Mouse (Mus musculus): Measurements from ENCODE around the gene Ppp3ca.
"Not testable (repeated sequence)": the region's sequence is repeated elsewhere in the genome, so short reads cannot be mapped to it uniquely, and the experiment has no call there.

Gene Ppp3ca

GRCm38 (mm10) chr3:136686429-136686828 lies 16.5 kb downstream of the Ppp3ca start:
- no peak for DNase-seq (ENCODE audit: extremely low read depth, low read depth, low spot score)

DNA sequence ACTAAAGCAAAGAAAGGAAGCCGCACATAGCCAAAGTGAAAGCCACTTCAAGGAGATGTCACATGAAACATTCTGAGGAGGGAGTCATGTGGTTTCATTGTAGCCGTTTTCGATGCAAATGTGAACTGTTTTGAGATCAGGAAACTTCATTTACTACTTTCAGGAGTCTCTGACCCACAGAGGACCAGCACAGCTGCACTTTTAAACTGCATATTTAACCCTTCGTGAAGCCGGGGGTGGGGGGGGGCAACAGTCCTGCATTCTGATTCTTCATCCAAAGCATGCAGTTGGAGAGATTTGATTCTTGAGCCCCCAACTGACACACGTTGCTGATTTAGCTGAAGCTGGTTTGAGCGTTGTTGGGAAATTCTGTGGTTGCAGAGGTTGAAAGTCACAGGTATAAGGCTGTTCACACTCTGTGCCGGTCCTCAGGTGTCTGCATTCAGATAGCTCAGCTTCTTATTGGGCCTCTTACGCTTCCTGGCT lies 18.2 kb downstream of the Ppp3ca start:
- DNase-seq (ENCODE audit: extremely low read depth, low read depth, low spot score): no peak

DNA sequence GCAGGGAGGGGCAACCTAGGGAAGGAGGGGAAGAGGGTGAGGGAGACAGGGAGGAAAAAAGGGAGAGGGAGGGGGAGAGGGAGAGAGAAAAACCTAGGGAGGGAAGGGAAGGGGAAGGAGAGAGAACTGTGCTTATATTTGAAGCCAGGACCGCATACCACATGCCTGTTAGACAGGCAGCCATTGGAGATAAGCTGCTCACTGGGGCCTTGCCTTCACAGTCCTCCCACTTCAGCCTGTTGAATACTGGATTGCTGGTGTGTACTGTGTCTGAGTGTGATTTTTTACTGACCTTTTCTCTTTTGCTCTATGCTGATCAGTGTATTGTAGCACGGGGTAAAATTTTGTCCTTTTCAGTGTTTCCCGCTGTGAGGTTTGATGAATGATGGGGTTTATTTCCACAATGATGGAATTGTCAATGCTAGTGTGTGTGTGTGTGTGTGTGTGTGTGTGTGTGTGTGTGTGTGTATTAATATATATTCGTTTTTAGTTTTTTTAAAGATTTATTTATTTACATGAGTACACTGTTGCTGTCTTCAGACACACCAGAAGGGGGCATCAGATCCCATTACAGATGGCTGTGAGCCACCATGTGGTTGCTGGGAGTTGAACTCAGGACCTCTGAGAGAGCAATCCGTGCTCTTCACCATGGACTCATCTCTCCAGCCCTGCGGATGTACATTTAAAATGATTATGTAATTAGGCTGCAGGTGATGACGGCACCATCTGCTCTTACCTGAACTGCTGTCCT lies 20.0 kb downstream of the Ppp3ca start:
- DNase-seq (ENCODE audit: extremely low read depth, low read depth, low spot score): no peak

GRCm38 (mm10) chr3:136691984-136692383 lies 22.1 kb downstream of the Ppp3ca start:
- peak; percentile 47 for DNase-seq (ENCODE audit: extremely low read depth, low read depth, low spot score)

- no peak for DNase-seq (ENCODE audit: extremely low read depth, low read depth, low spot score)
Observed at GRCm38 (mm10) chr3:136693547-136693946, 23.6 kb downstream of the Ppp3ca start.

DNA sequence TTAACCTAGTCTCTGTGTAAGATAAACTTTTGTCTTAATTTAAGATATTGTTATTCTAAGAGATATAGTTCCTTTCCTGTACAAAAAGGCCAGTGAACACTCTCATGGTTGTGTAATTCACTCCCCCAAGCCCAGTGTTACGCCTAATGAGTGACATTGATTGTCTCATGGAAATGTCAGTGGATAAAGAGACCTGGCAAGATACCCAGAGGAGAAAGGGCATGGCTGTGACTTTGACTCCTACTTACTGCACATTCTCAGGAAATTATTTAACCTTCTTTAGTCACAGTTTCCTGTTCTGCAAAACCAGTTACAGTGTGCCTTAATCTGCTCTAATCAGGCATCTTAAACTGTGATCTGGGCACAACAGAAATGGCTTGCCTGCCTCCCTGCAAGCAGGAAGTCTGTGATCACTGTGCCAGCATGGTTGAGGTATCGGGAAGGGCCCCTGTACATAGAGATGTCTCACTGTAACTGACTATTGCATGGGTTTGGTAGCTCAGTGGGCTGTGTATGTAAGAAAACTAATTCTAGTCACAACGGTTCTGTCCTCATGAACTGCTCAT lies 27.8 kb downstream of the Ppp3ca start:
- no peak for DNase-seq (ENCODE audit: extremely low read depth, low read depth, low spot score)

GRCm38 (mm10) chr3:136699711-136700110 lies 29.8 kb downstream of the Ppp3ca start:
- not testable (repeated sequence) for DNase-seq (ENCODE audit: extremely low read depth, low read depth, low spot score)

GRCm38 (mm10) chr3:136700447-136701009 lies 30.6 kb downstream of the Ppp3ca start:
- DNase-seq (ENCODE audit: extremely low read depth, low read depth, low spot score): no peak

- no peak for DNase-seq (ENCODE audit: extremely low read depth, low read depth, low spot score)
Observed at GRCm38 (mm10) chr3:136702861-136703260, 32.9 kb downstream of the Ppp3ca start.

GRCm38 (mm10) chr3:136704515-136705247 lies 34.8 kb downstream of the Ppp3ca start:
- no peak for DNase-seq (ENCODE audit: extremely low read depth, low read depth, low spot score)

DNA sequence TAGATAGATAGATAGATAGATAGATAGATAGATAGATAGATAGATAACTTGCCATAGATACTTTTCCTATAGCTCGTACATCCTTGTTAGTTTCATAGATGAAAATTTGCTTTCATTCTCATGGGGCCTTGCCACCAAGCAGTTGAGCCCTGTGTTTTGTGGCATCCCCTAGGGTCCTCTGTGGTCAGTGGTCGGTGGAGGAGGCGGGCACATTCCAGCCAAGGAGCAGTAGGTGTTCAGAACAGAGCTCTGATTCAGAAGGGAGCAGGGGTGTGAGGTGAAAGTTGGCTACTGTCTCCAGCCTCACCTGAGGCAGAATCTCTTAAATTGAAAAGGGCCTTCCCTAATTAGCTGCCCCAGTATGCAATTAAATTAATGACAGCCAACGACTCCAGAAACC lies 36.1 kb downstream of the Ppp3ca start:
- DNase-seq (ENCODE audit: extremely low read depth, low read depth, low spot score): no peak

- no peak for DNase-seq (ENCODE audit: extremely low read depth, low read depth, low spot score)
Observed at GRCm38 (mm10) chr3:136706771-136707170, 36.8 kb downstream of the Ppp3ca start.

- no peak for DNase-seq (ENCODE audit: extremely low read depth, low read depth, low spot score)
Observed at GRCm38 (mm10) chr3:136707222-136708019, 37.5 kb downstream of the Ppp3ca start.

GRCm38 (mm10) chr3:136708230-136708629 lies 38.3 kb downstream of the Ppp3ca start:
- DNase-seq (ENCODE audit: extremely low read depth, low read depth, low spot score): no peak

DNA sequence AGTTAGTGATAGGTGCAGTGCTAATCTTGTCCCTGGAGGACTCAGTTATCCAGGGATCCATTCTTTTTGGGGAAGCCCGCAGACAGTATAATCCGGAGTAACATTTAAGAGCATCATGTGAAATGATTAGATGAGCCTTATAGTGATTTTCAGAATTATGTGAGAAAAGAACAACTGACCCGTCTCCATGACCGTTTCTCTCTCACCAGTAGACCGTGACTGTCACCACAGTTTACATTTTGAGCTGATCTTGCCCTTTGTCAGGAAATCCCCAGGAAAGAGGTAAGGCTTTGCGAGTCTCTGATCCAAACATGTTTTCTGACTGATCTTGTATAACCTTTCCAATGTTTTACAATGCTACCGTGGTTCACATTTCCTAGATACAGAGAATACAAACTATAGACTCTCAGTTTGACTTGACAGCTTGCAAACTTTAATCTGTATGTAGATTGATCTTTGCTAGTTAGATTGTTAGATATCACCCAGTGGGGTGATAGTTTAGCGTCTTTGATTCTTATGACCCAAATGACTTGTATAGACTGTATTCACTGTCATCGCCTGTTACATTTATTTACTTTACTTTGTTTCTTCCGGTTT lies 40.5 kb downstream of the Ppp3ca start:
- DNase-seq (ENCODE audit: extremely low read depth, low read depth, low spot score): no peak

DNA sequence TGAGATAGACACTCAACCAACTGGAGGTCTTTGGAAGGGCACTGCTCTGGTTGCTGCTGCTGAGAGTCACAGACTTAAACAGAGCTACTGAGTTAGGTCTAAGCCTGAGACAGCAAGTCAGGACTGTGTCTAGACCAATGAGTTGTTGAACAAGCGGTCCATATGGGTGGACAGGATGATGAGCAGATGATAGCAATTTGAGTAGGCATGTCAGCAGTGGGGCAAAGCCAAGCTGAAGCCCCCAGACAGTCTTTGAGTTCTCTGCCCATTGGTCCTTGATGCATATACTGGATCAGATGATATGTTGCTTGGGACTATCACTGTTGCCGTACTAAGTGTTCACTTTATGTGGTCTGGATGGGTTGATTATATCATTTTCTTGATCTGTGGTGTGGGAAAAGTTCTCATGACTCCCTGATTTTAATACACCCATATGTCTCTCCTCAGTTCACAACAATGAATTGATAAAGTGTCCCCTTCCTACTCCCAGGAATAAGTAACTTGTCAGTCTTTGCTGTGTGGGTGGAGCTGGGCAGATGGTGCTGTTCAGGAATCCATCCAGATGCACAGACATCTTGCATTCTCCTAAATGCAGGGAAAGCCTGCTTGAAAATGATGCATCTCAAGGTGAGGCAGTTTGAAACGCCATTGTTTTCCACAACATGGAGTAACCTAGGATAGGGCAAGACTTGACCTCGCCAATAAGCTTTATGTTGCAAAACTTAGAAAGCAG lies 44.5 kb downstream of the Ppp3ca start:
- DNase-seq (ENCODE audit: extremely low read depth, low read depth, low spot score): no peak

- DNase-seq (ENCODE audit: extremely low read depth, low read depth, low spot score): no peak
Observed at GRCm38 (mm10) chr3:136716247-136716646, 46.3 kb downstream of the Ppp3ca start.

GRCm38 (mm10) chr3:136718412-136718811 lies 48.5 kb downstream of the Ppp3ca start:
- DNase-seq (ENCODE audit: extremely low read depth, low read depth, low spot score): no peak

DNA sequence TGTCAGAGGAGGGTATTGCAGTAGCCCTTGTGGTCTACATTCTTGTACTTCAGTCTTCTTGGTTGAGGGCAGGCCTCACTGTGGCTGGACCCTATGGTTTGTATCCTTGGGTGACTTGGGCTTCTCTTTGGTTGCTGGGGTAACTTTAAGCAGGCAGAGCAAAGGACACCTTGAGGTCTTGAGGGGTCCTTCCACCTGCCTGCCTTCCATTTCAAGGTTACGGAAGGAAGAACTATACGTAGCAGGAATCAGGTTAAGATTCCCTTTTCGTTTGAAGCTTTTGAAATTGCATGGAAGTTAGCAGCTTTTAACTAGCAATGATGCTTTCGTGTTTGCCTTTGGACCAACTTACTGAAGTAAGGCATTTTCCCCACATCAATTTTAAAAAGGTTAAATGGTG lies 51.3 kb downstream of the Ppp3ca start:
- DNase-seq (ENCODE audit: extremely low read depth, low read depth, low spot score): no peak

All from fat pad, adult 2 months (tissue).